Mouse (Mus musculus) c-Kit-negative CD71-positive TER-119-positive erythroid progenitor cells, embryonic 14.5 days (primary cell): Measurements from ENCODE around the gene Fam181a.

Experiments
- DNase-seq: peaks from one replicate; pipeline ENCODE4 v3.0.0-alpha.2; 2013; ENCODE audit warnings: low read depth, low spot score

Gene Fam181a

DNA sequence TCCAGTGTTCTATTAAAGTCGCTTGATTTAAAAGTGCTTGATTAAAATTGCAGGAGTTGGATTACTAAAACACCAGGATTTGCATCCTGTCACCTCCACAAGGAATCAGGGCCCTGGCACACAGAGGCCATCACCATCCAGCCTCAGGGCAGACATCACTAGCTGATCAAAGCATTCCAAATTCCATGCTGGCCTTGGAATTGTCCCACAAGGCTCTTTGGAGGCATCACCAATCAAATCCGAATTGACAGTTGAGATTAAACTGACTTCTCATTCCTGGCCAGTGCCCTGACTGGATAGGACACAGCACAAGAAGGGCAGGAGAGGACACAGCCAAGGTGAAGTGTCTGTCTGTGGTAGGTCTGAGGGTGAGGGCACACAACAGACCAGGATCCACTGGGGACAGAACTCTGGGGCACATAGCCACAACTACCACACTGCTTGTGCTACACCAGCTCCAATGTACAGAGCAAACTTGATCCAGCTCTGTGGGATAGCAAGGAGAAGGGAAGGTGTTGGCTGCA, at the start of gene Fam181a:
Fam181a (plus strand) TSS at position 232 of the 524 bp plus-strand sequence.
- DNase-seq, result no peak

DNA sequence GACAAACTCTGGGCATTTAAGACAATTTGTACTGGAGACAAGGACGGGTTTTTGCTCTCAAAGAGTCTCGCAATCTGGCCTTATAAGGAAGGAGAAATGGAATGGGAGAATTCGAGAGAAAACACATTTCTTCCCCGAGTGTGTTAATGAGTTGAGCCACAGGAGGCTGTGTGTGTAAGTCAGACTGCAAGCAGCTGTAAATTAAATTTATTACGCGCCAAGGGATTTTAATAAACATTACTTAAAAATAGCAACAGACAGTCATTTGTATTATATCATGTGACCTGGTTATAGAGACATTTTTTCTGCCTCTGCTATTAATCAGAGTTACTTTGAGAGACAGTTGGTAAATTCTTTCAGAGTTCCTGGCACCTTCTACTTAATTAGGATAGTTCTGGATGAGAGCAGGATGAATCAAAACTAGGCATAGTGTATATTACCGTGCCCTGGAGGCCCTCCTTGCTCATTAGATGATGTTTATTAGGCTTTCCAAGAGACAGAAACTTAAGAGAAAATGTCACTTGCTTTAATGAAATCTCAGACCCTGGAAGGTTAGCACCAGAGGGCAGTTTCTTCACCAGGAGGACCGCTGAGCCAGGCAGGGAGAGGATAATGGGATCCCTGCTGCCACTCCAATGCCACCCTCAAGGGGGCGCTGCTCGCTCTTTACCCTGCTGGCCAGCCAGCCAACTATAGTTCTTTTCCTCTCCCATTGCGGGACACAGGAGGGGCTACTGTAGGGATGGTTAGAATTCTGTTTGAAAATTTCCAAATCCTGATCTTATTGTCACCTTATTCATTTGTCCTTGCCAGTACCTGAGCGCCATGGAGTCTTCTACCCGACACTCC, 48.5 kb upstream of the Fam181a start:
- DNase-seq, result no peak

DNA sequence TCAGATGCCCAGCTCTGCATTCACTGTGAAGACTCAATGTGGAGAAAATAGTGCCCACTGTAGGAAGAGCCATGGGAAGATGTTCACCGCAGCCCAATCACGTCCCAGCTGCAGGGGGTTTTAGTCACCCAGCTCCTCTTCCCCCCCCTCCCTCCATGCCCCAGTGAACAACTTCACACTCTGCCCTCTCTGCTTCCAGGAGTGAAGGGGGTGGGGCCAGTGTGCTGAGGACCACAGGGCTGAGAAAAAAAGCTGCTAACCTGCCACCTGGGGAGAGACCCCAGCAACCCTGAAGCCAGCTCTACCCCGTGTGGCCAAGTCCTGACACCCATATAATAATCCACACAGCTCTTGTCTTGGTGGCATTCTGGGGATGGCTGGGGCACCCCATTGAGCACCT, 44.2 kb upstream of the Fam181a start:
- DNase-seq, result no peak

DNA sequence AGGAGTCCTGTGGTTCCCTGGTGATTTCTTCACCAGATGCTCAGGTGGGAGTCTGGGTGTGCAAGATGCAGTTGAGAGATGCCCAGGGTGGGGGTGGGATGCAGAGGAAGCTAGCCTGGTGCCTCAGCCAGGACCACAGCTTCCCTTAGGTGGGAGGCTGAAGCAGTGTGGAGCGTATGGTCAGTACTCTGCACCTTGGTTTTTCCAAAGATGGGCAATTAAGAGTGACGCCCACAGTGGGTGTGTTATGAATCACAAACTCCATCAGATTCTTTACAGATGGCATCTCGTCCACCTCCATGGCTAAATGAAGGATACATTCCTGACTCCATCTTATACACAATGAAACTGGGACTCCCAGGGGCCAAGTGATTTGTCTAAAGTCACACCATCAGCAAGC, 38.6 kb upstream of the Fam181a start:
- DNase-seq, result no peak

DNA sequence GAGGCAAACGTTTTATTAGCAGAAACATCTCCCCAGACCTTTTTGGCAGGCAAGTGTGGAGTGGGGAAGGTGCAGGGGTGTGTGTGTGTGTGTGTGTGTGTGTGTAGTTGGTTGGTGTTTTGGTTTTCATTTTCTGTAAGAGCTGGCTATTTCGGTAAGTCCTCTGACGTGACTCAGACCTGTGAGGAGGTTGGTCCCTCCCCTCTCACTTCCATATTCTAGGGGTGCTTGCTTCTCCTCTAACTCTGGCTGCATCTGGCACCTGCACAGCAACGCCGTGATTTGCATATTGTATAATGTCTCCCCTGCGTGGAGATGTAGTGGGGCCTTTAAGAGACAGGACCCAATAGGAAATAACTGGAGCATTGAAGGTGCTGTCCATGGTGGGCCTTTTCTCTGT, 37.7 kb upstream of the Fam181a start:
- no peak for DNase-seq

DNA sequence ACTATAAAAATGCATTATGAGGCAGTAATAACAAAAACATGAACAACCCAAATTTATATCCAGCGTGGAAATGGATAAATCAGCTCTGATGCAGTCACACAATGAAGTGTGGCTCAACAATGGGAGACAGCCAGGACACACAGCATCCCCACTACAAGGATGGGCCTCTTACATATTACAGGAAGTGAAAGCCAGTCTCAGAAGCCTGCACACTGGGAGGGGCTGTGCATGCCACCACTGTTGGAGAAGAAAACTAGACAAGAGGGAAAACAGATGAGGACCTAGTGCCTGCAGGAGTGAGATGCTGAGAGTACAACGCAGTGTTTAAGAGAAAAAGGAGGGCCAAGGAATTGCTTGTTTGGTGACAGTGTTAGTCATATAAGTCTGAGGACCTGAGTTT, 37.0 kb upstream of the Fam181a start:
- DNase-seq, result no peak

DNA sequence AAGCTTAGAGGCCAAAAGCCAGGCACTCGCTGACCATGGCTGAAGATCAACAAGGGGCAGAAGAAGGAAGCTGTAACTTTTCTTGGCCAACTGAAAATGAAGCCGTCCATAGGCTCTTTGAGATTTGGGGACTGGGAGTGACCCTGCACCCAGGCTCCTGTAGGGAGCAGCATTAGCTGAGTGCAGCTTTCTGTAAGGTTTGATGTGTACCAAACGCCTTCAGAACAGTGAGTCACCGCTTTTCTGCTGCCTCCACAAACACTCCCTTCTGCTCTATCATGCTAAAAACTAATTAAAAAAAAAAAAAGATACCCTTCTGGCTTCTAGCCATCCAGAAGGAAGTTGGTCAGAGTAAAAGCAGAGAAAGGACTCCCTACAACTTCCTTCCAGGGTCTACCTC, 34.4 kb upstream of the Fam181a start:
- no peak for DNase-seq

DNA sequence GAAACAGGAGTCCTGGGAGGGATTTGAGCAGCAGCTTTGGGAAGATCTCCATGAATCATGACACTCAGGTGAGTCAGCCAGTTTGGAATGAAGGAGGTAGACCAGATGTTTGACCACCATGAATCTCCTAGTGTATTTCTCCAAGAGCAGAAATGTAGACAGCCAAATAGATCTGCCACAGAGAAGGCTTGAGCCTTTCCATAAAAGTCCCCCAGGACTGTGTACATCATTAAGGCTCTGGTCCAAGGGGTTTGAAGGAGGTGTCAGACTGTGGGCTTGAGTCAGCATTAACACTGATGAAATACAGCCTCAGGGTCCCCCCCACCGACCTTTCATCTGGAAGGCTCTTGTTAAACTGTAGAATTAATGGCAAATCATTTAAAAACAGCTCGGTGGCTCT, 29.3 kb upstream of the Fam181a start:
- DNase-seq, result no peak

DNA sequence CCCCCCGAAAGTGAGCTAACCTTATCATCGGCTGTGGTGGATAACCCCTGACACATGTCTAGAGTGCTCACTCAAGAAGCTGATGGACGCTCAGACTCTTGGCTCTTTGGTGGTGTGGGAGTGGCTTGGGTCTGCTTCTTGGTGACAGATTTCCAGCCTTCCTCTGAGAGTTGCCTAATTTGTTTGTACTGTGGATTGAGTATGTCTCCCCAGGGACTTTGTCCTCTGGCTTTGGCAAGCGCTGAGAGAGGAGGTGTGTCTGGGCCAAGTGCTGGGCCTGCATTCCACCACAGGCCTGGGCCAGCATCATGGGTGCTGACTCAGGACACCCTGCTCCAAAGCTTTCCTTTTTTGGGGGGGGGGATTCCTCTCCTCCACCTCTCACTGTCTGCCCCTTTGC, 28.9 kb upstream of the Fam181a start:
- no peak for DNase-seq

DNA sequence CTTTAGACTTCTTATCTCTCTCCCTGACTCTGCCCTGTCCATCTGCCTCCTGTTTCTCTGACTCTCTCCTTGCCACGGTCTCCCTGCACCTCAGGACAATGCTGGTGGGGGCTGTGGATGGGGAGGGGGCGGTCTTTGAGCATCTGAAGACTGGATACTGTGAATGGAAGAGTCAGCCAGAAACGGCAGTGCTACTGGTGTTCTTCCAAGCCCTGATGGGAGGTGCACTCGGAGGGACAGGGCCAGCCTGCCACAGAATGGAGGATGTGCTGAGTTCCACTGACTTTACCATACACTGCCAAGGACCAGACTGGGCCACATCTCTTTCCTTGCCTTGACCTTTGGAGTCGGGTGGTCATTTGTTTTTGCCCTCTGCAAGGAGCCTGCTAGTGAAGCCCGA, 27.8 kb upstream of the Fam181a start:
- DNase-seq, result no peak

DNA sequence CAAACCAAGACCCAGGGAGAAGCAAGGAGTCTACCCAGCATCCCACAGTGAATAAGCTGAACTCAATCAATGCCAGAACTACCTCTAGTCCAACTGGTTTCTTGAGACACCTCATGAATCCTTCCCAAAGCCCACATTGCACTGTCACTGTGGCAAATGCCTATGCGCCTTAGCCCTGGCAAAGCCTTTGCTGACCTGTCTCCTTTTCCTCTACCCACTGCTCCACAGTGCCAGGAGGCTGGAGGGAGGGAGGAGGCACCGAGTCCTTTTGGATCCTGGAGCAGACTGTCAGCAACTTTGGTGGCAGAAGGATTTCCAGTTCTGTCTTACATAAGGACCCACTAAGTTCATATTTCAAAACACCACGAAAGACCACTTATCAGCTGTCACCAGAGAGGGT, 27.4 kb upstream of the Fam181a start:
- no peak for DNase-seq

DNA sequence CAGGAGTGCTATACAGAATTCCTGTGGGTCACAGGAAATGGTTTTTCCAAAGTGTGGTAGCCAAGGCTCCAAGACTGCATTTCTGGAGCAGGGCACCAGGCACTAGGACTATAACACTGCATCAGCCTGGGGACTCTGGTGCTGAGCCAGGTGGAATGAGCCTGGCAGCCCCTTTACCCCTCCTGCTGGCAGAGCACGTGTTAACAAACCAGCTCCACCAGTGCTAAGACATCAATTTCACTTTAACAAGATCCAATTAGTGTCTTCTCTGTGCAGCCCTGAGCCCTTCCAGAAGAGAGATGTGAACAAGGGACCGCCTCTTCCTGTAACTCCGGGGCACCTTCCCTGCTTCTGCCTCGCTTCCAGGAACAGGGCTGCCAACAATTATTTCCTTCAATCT, 23.5 kb upstream of the Fam181a start:
- DNase-seq, result no peak

DNA sequence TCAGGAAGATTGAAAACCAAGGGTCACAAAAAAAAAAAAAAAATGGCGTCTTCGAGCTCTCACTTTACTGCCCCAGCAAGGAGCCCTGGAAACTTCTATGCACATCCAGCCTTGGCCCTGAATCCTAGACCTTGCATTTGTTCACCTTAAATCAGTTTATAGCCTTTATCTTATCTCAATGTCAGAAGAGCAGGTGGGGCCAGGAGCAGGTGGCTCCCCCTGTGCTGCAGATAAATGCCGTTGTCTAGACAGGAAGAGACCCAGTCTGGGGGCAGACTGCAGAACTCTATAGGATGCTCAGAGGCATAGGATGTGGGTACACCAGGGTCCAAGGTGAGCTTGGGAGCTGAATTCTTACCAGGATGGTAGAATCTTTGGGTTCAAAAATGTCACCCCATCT, 18.4 kb upstream of the Fam181a start:
- no peak for DNase-seq

DNA sequence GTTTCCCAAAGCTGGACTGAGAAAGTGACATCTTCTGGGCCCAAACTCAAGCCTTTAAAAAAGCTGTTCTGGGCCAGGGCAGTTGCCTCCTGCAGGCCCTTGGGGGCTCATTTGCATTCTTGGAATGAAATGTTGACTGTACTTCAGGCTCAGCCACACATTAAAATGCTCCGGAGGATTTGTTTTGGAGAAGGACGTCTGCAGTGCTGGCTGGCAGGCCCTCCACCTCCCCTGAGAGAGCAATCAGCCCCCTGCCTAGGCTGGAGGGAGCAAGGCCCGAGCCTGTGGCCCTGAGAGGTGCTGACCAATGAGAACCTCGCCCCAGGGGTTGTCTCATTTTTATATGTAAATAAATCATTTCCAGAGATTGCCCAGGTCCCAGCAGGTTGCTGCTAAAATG, 14.5 kb upstream of the Fam181a start:
- no peak for DNase-seq

DNA sequence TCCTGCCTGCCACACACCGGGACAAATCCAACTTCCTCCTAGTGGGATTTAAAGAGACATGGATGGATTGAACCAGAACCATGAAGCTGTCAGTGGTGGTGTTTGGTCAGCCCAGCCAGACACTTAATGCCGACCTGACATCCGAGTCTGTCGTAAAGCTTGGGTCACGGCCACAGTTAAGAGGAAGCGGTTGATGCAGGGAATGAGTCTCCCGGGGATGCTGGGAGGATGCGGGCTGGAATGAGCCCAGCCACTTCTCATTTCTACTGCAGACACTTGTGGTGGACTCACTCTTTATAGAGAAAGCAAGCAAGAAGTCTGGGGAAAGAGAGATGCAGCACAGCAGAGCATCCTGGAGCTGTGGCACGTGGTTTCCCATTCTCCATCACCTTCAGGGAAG, 10.3 kb upstream of the Fam181a start:
- no peak for DNase-seq

DNA sequence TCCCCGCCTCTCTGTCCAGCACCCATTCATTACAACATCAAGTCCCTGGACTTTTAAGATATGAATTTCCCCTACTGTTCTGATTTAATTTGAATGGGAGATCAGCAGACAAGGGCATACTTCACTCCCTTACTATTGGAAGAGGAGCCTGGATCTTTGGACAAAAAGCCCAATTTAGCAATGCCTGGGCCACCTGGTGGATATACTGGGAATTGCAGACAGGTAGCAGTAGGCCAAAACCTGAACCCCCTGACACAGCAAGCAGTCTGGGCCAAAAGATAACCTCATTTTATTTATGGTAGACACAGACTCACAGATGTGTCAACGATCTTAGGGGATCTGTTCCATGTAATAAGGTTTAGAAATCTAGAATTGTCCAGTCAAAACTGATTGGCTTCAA, 9.1 kb upstream of the Fam181a start:
- DNase-seq, result peak; percentile 13

DNA sequence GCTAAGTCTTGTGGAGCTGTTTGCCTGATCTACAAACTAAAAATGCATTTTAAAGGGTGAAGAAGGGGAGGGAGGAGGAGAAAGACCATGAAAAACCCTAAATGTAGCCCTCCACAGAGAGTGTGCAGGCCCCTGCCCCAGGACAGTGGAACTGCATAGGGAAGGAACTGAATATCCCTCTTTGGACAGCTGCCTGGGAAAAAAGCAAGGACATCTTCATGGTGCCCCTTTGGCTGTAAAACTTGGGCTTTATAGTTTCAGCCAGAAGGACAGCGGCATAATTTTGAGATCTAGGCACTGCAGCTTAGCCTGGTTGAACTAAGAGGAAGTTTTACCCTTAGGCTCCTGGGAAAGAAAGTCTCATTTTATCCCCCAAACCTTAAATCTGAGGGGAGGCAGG, 7.8 kb upstream of the Fam181a start:
- DNase-seq, result no peak

DNA sequence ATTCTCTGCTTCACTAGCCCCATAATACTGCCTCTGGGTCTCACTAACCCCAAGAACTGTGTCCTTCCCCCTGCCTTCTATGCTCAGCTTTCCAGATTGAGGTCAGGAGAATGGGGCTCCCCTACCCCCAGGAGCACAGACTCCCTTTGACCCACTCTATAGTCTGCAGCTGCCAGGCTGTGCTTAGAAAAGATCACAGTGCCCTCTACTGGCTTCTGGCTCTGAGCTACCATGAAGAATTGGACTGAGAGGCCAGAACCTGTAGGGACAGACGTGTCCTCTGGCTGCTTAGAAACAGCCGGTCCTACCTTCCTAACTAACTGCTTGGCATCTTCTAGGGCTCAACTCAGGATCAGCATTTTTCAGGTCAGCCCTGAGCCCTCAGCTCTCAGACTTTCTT, 4.6 kb upstream of the Fam181a start:
- no peak for DNase-seq

DNA sequence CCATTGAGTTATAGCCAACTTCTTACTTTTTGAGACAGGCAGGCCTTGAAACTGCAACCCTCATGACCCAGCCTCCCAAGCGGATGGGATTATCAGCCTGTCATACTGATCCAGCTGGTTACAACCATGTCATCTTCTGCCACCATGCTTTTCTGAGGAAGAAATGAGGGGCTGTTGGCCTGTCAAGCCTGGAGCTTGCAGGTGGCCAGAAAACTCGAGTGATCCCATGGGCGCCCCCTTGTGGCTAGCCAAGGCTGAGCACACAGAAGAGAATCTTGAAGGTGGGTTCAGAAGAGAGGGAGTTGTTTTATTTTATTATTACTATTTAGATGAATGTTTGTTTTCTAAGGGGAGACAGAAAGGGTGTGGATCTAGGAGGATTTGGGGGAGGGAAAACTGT, 4.1 kb upstream of the Fam181a start:
- no peak for DNase-seq

DNA sequence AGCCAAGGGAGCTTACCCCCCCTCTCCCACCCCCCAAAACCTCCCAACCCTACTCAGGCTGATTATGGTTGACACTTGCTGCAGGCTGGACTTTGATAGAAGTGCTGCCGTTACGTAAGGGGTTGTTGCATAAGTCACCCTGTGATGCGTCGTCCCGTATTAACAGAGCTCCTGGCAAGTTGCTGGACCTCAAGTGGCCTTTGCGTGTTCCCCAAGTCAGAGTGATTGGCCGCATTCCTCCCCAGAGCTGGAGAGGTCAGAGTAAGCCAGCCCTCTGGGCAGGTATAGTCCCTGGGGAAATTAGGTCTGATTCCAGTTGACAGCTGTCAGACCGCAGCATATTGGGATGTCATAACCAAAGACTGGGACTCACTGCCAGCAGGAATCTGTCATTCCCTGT, 1.1 kb downstream of the Fam181a start:
- no peak for DNase-seq

DNA sequence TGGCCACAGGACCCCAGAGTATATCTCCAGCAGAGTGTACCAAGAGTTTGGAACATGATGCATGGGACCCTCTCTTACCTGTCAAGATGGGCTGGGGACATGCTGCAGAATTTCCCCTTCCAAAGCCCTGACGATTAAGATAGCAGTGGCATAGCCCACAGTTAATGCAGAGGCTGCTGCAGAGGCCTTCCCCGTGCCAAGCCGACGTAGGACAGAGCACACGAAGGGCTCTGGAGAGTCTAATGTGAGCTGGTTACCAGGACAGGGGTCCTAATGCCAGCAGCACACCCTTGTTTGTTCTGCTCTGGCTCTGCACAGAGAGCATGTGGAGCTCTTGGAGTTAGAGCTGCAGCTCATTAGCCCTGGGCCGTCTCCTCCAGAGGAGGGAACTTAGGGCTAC, 2.5 kb downstream of the Fam181a start:
- DNase-seq, result no peak

DNA sequence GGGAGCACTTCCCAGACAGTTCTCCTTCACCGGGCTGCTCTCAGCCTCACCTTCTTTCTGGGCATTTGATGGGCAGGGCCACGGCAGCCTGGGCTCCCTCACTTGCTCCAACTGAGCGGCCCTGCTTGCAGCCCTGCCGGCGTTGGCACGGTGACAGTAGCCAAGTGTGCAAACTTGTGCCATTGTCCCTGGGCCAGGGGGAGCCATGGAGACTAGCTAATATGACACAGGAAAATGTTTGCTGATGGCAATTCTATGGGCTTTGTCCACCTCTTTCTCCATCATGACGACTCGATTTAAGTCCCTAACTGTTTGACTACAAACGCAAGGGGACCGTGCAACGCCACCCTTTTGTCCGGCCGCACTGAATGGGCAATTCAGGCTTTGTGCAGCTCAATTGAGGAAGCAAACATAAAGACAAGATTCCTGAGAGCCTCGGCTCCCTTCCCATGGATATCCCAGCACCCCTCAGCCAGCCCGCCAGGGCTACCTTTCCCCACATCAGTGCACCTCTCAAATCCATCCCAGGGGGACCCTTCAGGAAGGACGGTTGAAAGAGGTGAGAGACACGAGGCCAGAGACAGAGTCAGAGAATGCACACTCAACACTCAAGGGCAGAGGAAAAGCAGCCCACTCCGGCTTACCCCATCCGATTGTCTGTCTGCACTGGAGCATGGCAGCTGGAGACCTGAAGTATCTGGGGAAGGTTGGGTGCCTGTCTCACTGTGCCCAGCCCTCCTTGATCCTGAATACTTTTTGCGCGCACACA, 3.3 kb downstream of the Fam181a start:
- no peak for DNase-seq
